Mouse (Mus musculus): Measurements from ENCODE around the gene Zc3h4. TPM values are rescaled to one million over a fixed set of nuclear protein-coding genes. Genes with fewer than 3 reads are reported as not detected.

The Zc3h4 gene
- 10 to 100 TPM; 23.2 to 34.3 TPM for polyA plus RNA-seq (2017; shearing (Covaris generic))

DNA sequence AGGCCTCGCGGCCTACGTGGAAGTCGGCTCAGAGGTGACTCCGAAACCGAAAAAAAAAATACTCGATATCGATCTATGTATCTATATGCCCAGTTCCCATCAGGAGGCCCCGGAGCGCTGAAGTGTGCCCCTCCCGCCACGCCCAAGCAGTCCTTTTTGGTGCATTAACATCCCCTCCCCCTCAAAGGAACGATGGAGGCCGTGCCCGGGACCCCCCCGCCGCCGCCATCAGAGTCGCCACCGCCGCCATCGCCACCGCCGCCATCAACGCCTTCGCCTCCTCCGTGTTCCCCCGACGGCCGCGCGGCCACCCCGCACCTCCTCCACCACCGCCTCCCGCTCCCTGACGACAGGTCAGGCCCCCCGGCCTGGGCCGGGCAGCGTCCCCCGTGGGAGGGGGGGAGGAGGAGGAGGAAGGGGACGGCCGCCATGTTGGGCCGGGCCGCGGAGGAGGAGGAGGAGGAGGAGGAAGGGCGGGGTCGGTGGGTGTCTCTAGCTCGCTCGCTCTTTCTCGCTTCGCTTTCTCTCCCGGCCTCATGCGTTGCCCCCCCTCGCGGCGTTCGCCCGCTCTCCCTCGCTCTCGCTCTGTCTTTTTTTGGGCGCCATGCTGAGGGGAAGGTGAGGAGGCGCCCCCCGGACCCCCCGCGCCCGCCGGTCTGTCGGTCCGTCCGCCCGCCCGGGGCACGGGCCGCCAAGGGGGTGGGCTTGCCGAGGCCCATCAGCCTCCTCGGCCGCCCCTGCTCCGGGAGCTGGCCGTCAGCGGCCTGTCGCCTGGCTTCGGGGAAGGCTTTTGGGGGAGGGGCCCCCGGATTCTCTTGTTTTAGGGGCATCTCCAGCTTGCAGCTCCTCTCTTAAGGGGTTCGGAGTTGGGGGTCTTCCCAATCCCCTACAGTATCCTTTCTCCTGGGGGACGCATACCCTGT, at the start of gene Zc3h4:
Gene Zc3h4, plus strand, starts transcription at position 222 of the 923 bp plus-strand sequence.

DNA sequence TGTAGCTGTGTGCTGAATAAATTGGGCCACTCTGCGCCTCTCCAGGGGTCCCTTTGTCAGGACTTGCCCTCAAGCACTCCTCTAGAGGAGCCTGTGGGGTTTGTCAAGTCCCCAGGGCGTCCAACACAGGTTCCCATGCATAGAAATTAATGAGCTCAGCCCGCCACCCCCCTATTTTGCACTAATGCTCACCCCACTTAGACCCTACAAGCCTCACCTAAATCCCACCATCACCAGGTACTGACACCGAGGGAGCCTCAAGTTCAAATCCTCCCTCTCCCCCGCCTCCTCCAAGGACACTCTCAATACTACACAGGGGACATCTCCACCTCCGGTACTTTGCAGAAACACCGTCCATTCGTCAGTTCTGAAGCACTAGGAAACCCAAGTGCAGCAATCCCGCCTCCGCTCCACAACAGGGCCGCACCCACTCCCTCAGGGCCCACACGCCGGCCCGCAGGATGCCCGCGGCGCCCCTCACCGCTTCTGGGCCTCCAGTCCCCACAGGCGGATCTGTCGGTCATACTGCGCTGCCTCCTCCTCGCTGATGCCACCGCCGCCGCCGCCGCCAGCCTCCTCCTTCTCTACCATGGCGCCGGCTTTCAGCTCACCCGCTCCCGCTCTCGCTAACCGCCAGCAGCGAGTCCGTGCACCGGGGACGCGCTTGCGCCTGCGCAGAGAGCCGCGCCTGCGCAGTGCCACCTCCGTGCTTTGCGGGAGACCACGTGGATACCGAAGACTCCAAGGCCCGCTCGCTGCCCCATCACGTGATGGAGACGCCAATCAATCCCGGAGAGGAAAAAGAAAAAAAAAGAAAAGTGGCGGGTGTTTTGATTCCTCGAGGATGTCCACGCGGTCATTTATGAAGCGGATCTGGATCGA, 13.3 kb upstream of the Zc3h4 start, which contains the start of gene Sae1:
Gene Sae1, minus strand, starts transcription at position 647 of the 882 bp plus-strand sequence.

GRCm38 (mm10) chr7:16452587-16453073, 51.9 kb downstream of the Zc3h4 start, which contains the start of gene Tmem160:
Gene Tmem160, plus strand, starts transcription at chr7:16452779.

GRCm38 (mm10) chr7:16477628-16478027, 76.9 kb downstream of the Zc3h4 start, which contains the start of gene Npas1:
Gene Npas1, minus strand, starts transcription at chr7:16477728.

Other genes with a start within 250 kb of the Zc3h4 start
- 10 to 100 TPM; 80.6 to 82.7 TPM for gene Meis3, start 225.8 kb upstream of the Zc3h4 start, polyA plus RNA-seq (2017; shearing (Covaris generic))
- gene Dhx34, start 178.9 kb upstream of the Zc3h4 start, polyA plus RNA-seq (2017; shearing (Covaris generic)) = 10 to 100 TPM; 31.8 to 34.5 TPM
- under 1 TPM; 0.06 to 0.49 TPM for gene C5ar2, start 156.8 kb upstream of the Zc3h4 start, polyA plus RNA-seq (2017; shearing (Covaris generic))
- gene C5ar1, start 141.4 kb upstream of the Zc3h4 start, polyA plus RNA-seq (2017; shearing (Covaris generic)) = not detected
- gene Inafm1, start 127.3 kb upstream of the Zc3h4 start, polyA plus RNA-seq (2017; shearing (Covaris generic)) = 1 to 10 TPM; 4.9 to 6.0 TPM
- gene Ccdc9, start 114.1 kb upstream of the Zc3h4 start, polyA plus RNA-seq (2017; shearing (Covaris generic)) = 10 to 100 TPM; 57.1 to 66.6 TPM
- 10 to 100 TPM; 29.1 to 34.7 TPM for gene Bbc3, start 92.5 kb upstream of the Zc3h4 start, polyA plus RNA-seq (2017; shearing (Covaris generic))
- 100 to 1,000 TPM; 120 to 131 TPM for gene Sae1, start 13.1 kb upstream of the Zc3h4 start, polyA plus RNA-seq (2017; shearing (Covaris generic))
- 100 to 1,000 TPM; 110 to 116 TPM for gene Tmem160, start 51.9 kb downstream of the Zc3h4 start, polyA plus RNA-seq (2017; shearing (Covaris generic))
- gene Npas1, start 76.8 kb downstream of the Zc3h4 start, polyA plus RNA-seq (2017; shearing (Covaris generic)) = 1 to 10 TPM in 1 of 2 experiments, under 1 TPM in 1; 0.43 to 2.5 TPM
- gene Arhgap35, start 214.1 kb downstream of the Zc3h4 start, polyA plus RNA-seq (2017; shearing (Covaris generic)) = 1 to 10 TPM; 4.6 to 5.1 TPM